Mouse (Mus musculus): Measurements from ENCODE around the gene Gm45208.

DNA sequence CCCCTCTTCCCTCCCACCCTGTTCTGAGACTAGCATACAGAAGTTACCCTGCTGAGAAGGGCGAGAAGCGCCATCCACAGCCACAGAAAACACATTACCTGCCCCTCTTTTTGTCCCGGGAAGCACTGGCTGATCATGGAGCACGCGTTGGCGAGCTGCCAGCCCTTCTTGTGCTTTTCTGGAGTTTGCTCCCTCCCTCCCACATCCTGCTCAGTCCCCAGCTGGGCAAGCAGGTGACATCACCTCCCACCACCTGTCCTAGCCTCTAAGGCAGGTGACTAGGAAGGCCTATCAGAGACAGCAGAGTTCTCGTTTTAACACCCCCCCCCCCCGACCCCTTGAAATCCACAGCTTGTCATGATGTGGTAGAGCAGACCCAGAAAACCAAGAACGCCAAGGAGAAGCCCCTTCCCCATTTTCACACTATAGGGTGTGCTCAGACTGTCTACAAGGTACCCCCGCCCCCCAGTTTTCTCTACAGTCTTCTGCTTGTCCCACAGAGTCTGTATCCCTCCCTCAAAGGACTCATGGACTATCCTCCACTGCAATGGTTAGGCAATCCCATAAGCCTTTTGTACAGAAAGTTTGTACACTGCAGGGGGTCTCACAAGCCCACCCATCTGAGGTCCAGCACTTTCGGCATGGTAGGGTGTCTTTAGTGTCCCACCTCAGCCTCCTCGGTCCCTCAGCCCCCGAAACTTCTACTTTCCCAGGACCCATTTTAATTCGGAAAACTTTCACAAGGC, 17.5 kb downstream of the Gm45208 start:
- TF ChIP-seq CTCF (IDR thresholded peaks at IDR 0.05; ENCODE audit: low read depth, low read length) (no peak), GATA1 (IDR thresholded peaks at IDR 0.05; ENCODE audit: borderline replicate concordance, low read length) (no peak), TAL1 (conservative IDR thresholded peaks at IDR 0.05; ENCODE audit: low read depth, low read length) (no peak), GATA2 (IDR thresholded peaks at IDR 0.05; ENCODE audit: borderline replicate concordance, low read depth, low read length) (no peak), POLR2AphosphoS5 (IDR thresholded peaks at IDR 0.05; ENCODE audit: insufficient replicate concordance, low read depth, low read length) (no peak)

Data from G1E (cell line).